Mouse (Mus musculus): Measurements from ENCODE around the gene Stambp.

GRCm38 (mm10) chr6:83592051-83592450, 19.5 kb upstream of the Stambp start:
- TF ChIP-seq CTCF (IDR thresholded peaks at IDR 0.05; ENCODE audit: control insufficient read depth, insufficient read depth, low read length) (no peak), POLR2A (IDR thresholded peaks at IDR 0.05; ENCODE audit: borderline replicate concordance, control insufficient read depth, low read depth, low read length) (no peak)

All from bone marrow, adult 2 months (tissue).